Mouse (Mus musculus): Measurements from ENCODE around the gene Borcs8. TPM values are rescaled to one million over a fixed set of nuclear protein-coding genes. Genes with fewer than 3 reads are reported as not detected.

Borcs8 gene
- polyA plus RNA-seq, 1 experiment from 2014 or later: 42.1 TPM

DNA sequence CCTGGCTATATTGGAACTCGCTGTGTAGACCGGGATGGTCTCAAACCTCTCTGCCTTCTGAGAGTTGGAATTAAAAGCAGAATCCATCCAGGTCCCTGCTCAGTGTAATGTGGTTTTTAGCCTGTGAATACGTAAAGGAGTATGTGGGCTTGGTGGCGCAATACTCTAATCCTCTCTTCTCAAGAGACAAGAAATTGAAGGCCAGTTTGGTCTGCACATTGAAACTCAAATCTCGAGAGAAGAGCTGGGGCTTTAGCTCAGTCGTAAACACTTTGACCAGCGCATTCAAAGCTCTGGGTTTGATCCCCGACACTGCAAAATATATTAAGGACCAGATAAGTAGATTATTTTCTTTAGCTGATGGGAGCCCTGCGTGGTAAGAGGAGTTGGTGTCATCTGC, 682 bp downstream of the Borcs8 start:
- peaks cover 21% of the 10 kb centered on the region for H3K4me1 ChIP-seq
- peak overlapping the region; percentile 83 for H3K4me2 ChIP-seq (replicated peaks)
- H3K9me3 ChIP-seq (replicated peaks): no peaks in the 10 kb centered on the region
- peak overlapping the region; percentile 73 for H3K4me3 ChIP-seq
- no peak for ATAC-seq (ENCODE audit: low FRiP score)
- whole genome bisulfite sequencing: 16% methylated on average over 9 of the region's 9 CpGs
- peaks cover 49% of the 10 kb centered on the region for H3K36me3 ChIP-seq
- H3K9ac ChIP-seq: peak overlapping the region; percentile 79
- peak overlapping the region; percentile 85 for H3K27ac ChIP-seq
- H3K27me3 ChIP-seq: no peaks in the 10 kb centered on the region

GRCm38 (mm10) chr8:70147678-70148607, 8.6 kb downstream of the Borcs8 start:
- Histone ChIP-seq H3K27me3 (peaks cover 6% of the 10 kb centered on the region; the same call in 1 of the 2 replicates), H3K9ac (no peak overlapping the region), H3K36me3 (peaks cover 45% of the 10 kb centered on the region), H3K4me3 (no peak overlapping the region), H3K4me2 (replicated peaks) (no peak overlapping the region), H3K9me3 (replicated peaks) (no peaks in the 10 kb centered on the region), H3K27ac (no peak overlapping the region), H3K4me1 (peaks cover 10% of the 10 kb centered on the region)
- 86% methylated on average over 7 of the region's 7 CpGs for WGBS
- ATAC-seq (ENCODE audit: low FRiP score): no peak

GRCm38 (mm10) chr8:70150158-70150557, 10.9 kb downstream of the Borcs8 start:
- no peak for ATAC-seq (ENCODE audit: low FRiP score)
- 19% methylated on average over 13 of the region's 13 CpGs for whole genome bisulfite sequencing
- peak overlapping the region; percentile 19; the same call in 1 of the 2 replicates for H3K4me2 ChIP-seq (replicated peaks)
- H3K4me3 ChIP-seq: no peak overlapping the region
- no peak overlapping the region for H3K27ac ChIP-seq
- no peak overlapping the region for H3K9ac ChIP-seq
- H3K9me3 ChIP-seq (replicated peaks): no peaks in the 10 kb centered on the region
- peaks cover 6% of the 10 kb centered on the region; the same call in 1 of the 2 replicates for H3K27me3 ChIP-seq
- H3K4me1 ChIP-seq: peaks cover 10% of the 10 kb centered on the region
- peaks cover 25% of the 10 kb centered on the region for H3K36me3 ChIP-seq

GRCm38 (mm10) chr8:70152537-70153257, 13.4 kb downstream of the Borcs8 start:
- Histone ChIP-seq H3K36me3 (no peaks in the 10 kb centered on the region), H3K27ac (no peak overlapping the region), H3K9me3 (replicated peaks) (no peaks in the 10 kb centered on the region), H3K4me2 (replicated peaks) (peak overlapping the region; percentile 44), H3K9ac (no peak overlapping the region), H3K4me3 (no peak overlapping the region), H3K4me1 (peaks cover 10% of the 10 kb centered on the region), H3K27me3 (peaks cover 16% of the 10 kb centered on the region; the same call in 1 of the 2 replicates)
- 12% methylated on average over 22 of the region's 22 CpGs for WGBS
- peak; percentile 91 for ATAC-seq (ENCODE audit: low FRiP score)

- no peak overlapping the region for H3K27ac ChIP-seq
- no peak overlapping the region for H3K4me2 ChIP-seq (replicated peaks)
- peaks cover 12% of the 10 kb centered on the region for H3K4me1 ChIP-seq
- H3K27me3 ChIP-seq: peaks cover 16% of the 10 kb centered on the region
- no peaks in the 10 kb centered on the region for H3K36me3 ChIP-seq
- no peak overlapping the region for H3K9ac ChIP-seq
- no peak for ATAC-seq (ENCODE audit: low FRiP score)
- no peaks in the 10 kb centered on the region for H3K9me3 ChIP-seq (replicated peaks)
- 90% methylated on average over 1 of the region's 1 CpGs for WGBS
- H3K4me3 ChIP-seq: no peak overlapping the region
Observed at GRCm38 (mm10) chr8:70157240-70157800, 18.0 kb downstream of the Borcs8 start.

- Histone ChIP-seq H3K27ac (no peak overlapping the region), H3K27me3 (peaks cover 16% of the 10 kb centered on the region), H3K4me3 (peak overlapping the region; percentile 48), H3K9me3 (replicated peaks) (no peaks in the 10 kb centered on the region), H3K4me1 (peaks cover 7% of the 10 kb centered on the region), H3K9ac (peak overlapping the region; percentile 64), H3K4me2 (replicated peaks) (peak overlapping the region; percentile 71), H3K36me3 (no peaks in the 10 kb centered on the region)
- 13% methylated on average over 40 of the region's 40 CpGs for WGBS
- ATAC-seq (ENCODE audit: low FRiP score): peak; percentile 93
Observed at GRCm38 (mm10) chr8:70158069-70158853, 19.0 kb downstream of the Borcs8 start.

GRCm38 (mm10) chr8:70159211-70159610, 19.9 kb downstream of the Borcs8 start:
- peaks cover 7% of the 10 kb centered on the region for H3K4me1 ChIP-seq
- no peak overlapping the region for H3K4me2 ChIP-seq (replicated peaks)
- peaks cover 16% of the 10 kb centered on the region for H3K27me3 ChIP-seq
- WGBS: 80% methylated on average over 4 of the region's 4 CpGs
- no peaks in the 10 kb centered on the region for H3K36me3 ChIP-seq
- no peak overlapping the region for H3K4me3 ChIP-seq
- no peaks in the 10 kb centered on the region for H3K9me3 ChIP-seq (replicated peaks)
- ATAC-seq (ENCODE audit: low FRiP score): no peak
- no peak overlapping the region for H3K9ac ChIP-seq
- no peak overlapping the region for H3K27ac ChIP-seq

DNA sequence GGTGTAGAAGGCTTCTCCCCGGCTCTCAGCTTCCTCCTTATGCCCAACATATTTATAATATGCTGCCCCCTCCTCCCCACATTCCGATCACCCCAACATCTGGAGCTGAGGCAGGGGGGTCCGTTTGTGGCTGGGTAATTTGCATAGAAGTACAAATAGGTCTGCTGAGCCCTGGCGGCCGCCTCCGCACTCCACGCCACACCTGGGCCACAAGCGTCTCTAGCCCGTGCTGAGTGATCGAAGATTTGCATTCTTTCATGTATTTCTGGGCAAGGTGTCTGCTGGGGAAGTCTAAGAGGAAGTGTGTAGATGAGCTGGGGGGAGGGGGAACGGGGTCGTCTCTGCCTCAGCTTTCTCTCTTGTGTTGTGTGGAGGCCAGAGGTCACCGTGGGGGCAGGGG, 20.7 kb downstream of the Borcs8 start:
- no peak overlapping the region for H3K4me3 ChIP-seq
- WGBS: 56% methylated on average over 13 of the region's 13 CpGs
- ATAC-seq (ENCODE audit: low FRiP score): no peak
- no peaks in the 10 kb centered on the region for H3K36me3 ChIP-seq
- no peaks in the 10 kb centered on the region for H3K9me3 ChIP-seq (replicated peaks)
- H3K27me3 ChIP-seq: peaks cover 21% of the 10 kb centered on the region
- no peak overlapping the region for H3K27ac ChIP-seq
- H3K4me2 ChIP-seq (replicated peaks): no peak overlapping the region
- peaks cover 7% of the 10 kb centered on the region for H3K4me1 ChIP-seq
- H3K9ac ChIP-seq: no peak overlapping the region

DNA sequence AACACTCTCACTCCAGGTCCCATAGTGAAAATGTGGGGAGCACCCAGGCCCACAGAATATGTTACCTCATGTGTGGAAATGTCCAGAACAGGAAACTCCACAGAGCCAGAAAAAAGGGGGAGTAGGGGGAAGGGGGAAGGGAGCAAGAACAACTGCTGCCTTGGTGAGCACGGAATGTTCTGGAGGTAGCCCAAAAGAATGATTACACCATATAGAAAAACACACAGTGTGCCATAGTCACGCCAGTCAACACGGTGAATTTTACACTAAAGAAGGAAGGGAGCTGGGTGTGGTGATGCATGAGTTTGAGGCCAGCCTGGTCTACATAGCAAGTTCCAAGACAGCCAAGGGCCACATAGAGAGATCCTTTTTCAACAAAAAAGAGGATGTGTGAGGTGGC, 24.0 kb downstream of the Borcs8 start:
- peaks cover 34% of the 10 kb centered on the region for H3K27me3 ChIP-seq
- no peak overlapping the region for H3K9ac ChIP-seq
- no peak overlapping the region for H3K4me2 ChIP-seq (replicated peaks)
- no peaks in the 10 kb centered on the region for H3K36me3 ChIP-seq
- no peak overlapping the region for H3K4me3 ChIP-seq
- H3K4me1 ChIP-seq: peaks cover 9% of the 10 kb centered on the region
- 87% methylated on average over 3 of the region's 3 CpGs for WGBS
- no peak overlapping the region for H3K27ac ChIP-seq
- no peaks in the 10 kb centered on the region for H3K9me3 ChIP-seq (replicated peaks)
- ATAC-seq (ENCODE audit: low FRiP score): no peak

- H3K27me3 ChIP-seq: peaks cover 29% of the 10 kb centered on the region
- H3K4me3 ChIP-seq: peak overlapping the region; percentile 17; the same call in 1 of the 2 replicates
- H3K9me3 ChIP-seq (replicated peaks): no peaks in the 10 kb centered on the region
- H3K36me3 ChIP-seq: no peaks in the 10 kb centered on the region
- H3K27ac ChIP-seq: no peak overlapping the region
- H3K9ac ChIP-seq: peak overlapping the region; percentile 18; the same call in 1 of the 2 replicates
- H3K4me2 ChIP-seq (replicated peaks): peak overlapping the region; percentile 51
- ATAC-seq (ENCODE audit: low FRiP score): peak; percentile 81
- H3K4me1 ChIP-seq: peaks cover 3% of the 10 kb centered on the region; the same call in 1 of the 2 replicates
- 2% methylated on average over 18 of the region's 21 CpGs for WGBS
Observed at GRCm38 (mm10) chr8:70166504-70167110, 27.3 kb downstream of the Borcs8 start.

GRCm38 (mm10) chr8:70170116-70170515, 30.8 kb downstream of the Borcs8 start:
- Histone ChIP-seq H3K4me2 (replicated peaks) (no peak overlapping the region), H3K4me1 (peaks cover 21% of the 10 kb centered on the region), H3K27ac (no peak overlapping the region), H3K36me3 (no peaks in the 10 kb centered on the region), H3K4me3 (no peak overlapping the region), H3K9me3 (replicated peaks) (no peaks in the 10 kb centered on the region), H3K27me3 (peaks cover 23% of the 10 kb centered on the region), H3K9ac (no peak overlapping the region)
- no peak for ATAC-seq (ENCODE audit: low FRiP score)
- 85% methylated on average over 3 of the region's 3 CpGs for WGBS
